Mouse (Mus musculus) lung, postnatal 0 days (tissue): ENCODE results near the gene Rai2.

Experiments used
- CTCF ChIP-seq: IDR thresholded peaks from 2 replicates; pipeline ENCODE4 v1.5.1; 2016; ENCODE audit warnings: antibody characterized with exemption, mild to moderate bottlenecking
- EP300 ChIP-seq: IDR thresholded peaks from 2 replicates; pipeline ENCODE4 v1.6.1; 2016; ENCODE audit warnings: antibody characterized with exemption, mild to moderate bottlenecking, control low read depth

DNA sequence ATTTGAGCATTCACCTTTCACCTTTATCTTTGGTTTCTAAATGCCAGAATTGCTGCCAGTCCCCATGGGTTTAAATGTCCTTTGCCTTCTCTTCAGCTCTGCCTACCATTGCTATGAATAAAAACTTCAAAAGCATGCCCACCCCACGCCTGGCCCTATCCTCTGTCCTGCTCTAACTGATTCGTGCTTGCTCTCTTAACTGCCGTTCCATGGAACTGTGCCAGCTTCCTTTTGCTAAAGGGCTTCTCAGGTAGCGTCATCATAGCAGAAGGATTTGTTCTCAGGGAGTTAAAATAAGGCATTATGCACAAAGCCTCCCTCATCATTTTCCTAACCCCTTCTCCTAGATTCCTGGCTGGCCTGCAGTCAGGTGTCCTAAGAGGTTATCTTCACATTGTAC, 11.6 kb downstream of the Rai2 start:
- TF ChIP-seq CTCF (no peak), EP300 (no peak)
